Mouse (Mus musculus) E14TG2a.4 (cell line): ENCODE data around the gene Il4ra.

Source experiments
- CTCF ChIP-seq: conservative IDR thresholded peaks from 2 replicates; pipeline ENCODE4 v1.5.1; 2014; ENCODE audit warnings: low read length
- POU5F1 ChIP-seq: IDR thresholded peaks from 2 replicates; pipeline ENCODE4 v1.6.1; 2014; ENCODE audit warnings: low read length, borderline replicate concordance

DNA sequence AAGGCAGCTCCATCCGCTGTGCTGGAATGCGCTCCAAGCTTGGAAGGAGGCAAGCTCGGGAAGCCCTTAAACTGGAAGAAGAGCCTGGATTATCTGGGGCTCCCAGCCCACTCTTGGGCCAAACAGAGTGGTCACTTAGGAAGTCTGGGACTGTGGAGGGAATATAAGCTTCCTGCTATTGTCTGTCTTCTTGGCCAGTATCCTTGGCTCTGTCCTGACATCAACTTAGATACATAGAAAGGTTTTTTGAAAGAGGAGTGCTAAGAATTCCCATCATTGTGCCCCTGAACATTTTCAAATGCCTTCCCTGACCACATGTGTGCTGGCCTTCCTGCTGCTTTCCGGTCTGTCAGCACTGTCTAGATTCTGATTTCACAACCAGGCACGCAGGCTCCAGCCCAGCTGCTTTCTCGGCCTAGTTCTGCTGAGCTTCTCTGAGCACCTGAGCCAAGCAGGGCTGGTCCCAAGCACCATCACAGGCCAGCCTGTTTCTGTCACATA, 989 bp upstream of the Il4ra start:
- TF ChIP-seq CTCF, result no peak
- TF ChIP-seq POU5F1, result no peak
